Mouse (Mus musculus) olfactory bulb, adult 2 months (tissue): ENCODE results near the gene Lamb2. TPM values are rescaled to one million over a fixed set of nuclear protein-coding genes. Genes with fewer than 3 reads are reported as not detected.

Source experiments
- H3K27ac ChIP-seq: fragments of 200-500 bp; 2 replicates; pipeline ENCODE4 v1.5.1; 2012; ENCODE audit warnings: low read depth, low read length; ENCODE audit not compliant: insufficient read depth
- H3K4me1 ChIP-seq: fragments of 200-500 bp; 2 replicates; pipeline ENCODE4 v1.6.1; 2012; ENCODE audit warnings: low read length; ENCODE audit not compliant: control insufficient read depth, insufficient read depth
- H3K4me3 ChIP-seq: fragments of 200-500 bp; 2 replicates; pipeline ENCODE4 v1.5.1; 2012; ENCODE audit warnings: mild to moderate bottlenecking, low read depth, low read length, moderate library complexity; ENCODE audit not compliant: insufficient read depth
- CTCF ChIP-seq: fragments of 200-500 bp; IDR thresholded peaks from 2 replicates; pipeline ENCODE4 v1.5.1; 2012; ENCODE audit warnings: low read depth, mild to moderate bottlenecking, low read length, moderate library complexity; ENCODE audit not compliant: insufficient read depth
- POLR2A ChIP-seq: fragments of 200-500 bp; IDR thresholded peaks from 2 replicates; pipeline ENCODE4 v1.6.1; 2012; ENCODE audit warnings: mild to moderate bottlenecking, low read depth, low read length, moderate library complexity; ENCODE audit not compliant: insufficient read depth
- WGBS: fragments of 180-500 bp; shearing (Covaris S2); methylation state at CpG from one replicate; pipeline ENCODE4 v1.1.7; 2018; 5-methylcytosine and 5-hydroxymethylcytosine counted together
- polyA plus RNA-seq: library from polyadenylated mRNA; stranded (reverse); fragments of >200 nt; gene quantifications from 2 replicates; pipeline ENCODE4 v1.2.4, GENCODE M21; 2012; ENCODE audit warnings: low replicate concordance; ENCODE audit not compliant: missing spikeins, insufficient read depth, insufficient read length

The Lamb2 gene
- polyA plus RNA-seq, 1 experiment: not detected

DNA sequence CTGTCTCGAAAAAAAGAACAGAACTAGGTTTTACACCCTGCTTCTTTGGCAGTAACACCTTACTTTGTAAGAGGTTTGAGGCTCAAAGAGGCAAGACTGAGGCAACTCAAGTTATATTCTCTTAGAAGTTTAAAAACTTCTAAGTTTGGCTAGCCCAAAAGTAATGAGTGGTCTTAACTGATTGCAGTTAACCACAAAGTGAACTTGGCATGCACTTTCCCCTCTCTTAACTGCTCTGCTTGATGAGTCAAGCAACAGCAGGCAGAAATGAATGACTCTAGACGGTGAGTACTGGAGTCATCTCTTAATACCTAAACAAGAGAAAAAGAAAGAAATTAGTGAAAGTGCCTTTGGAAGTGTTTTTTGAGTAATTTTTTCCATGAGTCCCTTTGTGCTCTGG, 42.1 kb downstream of the Lamb2 start:
- WGBS: 44% methylated on average over 2 of the region's 2 CpGs
- Histone ChIP-seq H3K4me1 (no peaks in the 10 kb centered on the region), H3K27ac (no peak overlapping the region), H3K4me3 (no peak overlapping the region)
- no peak for TF ChIP-seq CTCF
- TF ChIP-seq POLR2A: no peak

- Histone ChIP-seq H3K4me3 (no peak overlapping the region), H3K4me1 (no peaks in the 10 kb centered on the region), H3K27ac (no peak overlapping the region)
- WGBS: 95% methylated on average over 4 of the region's 4 CpGs
- TF ChIP-seq POLR2A: no peak
- no peak for TF ChIP-seq CTCF
Measured at GRCm38 (mm10) chr9:108523341-108523740, 43.8 kb downstream of the Lamb2 start.

- 71% methylated on average over 3 of the region's 3 CpGs for WGBS
- Histone ChIP-seq H3K4me3 (no peak overlapping the region), H3K27ac (no peak overlapping the region), H3K4me1 (no peaks in the 10 kb centered on the region)
- no peak for TF ChIP-seq POLR2A
- TF ChIP-seq CTCF: no peak
Measured at GRCm38 (mm10) chr9:108525400-108525799, 45.9 kb downstream of the Lamb2 start.

DNA sequence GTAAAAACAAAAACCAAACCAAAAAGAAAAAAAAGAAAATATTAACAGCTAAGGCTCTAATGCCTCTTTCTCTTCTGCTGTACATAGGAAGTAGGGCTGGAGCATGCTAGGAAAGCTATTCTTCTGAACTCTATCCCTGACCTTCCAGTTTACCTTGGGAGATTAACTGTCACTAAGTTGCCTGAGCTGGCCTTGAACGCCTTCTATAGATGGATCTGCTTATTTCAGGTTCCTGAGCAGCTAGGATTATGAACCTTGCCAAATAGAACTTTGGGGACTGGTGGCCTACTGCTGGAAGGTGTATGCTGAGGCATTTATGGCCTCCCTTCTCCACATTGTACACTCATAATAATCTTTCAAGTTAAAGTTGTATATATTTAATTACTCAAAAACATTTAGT, 51.4 kb downstream of the Lamb2 start:
- 94% methylated on average over 1 of the region's 1 CpGs for WGBS
- no peaks in the 10 kb centered on the region for H3K4me1 ChIP-seq
- TF ChIP-seq POLR2A (no peak), CTCF (no peak)
- H3K27ac ChIP-seq: no peak overlapping the region
- H3K4me3 ChIP-seq: no peak overlapping the region

DNA sequence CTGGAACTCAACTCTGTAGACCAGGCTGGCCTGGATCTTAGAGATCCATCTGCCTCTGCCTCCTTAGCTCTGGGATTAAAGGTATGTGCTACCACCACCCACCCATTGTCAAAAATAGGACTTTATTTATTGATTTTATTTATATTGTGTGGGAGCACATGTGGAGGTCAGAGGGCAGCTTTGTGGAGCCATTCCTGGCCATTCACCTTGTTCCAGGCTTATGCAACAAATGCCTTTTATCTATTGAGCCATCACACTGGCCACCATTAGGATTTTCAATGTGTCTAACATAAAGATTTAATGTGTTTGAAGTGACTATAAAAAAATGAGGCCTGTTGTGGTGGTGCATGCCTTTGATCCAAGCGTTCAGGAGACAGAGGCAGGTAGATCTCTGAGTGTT, 52.0 kb downstream of the Lamb2 start:
- WGBS: 89% methylated on average over 1 of the region's 1 CpGs

More for the DNA sequence above, 52.0 kb downstream of the Lamb2 start:
- H3K27ac ChIP-seq: no peak overlapping the region
- H3K4me3 ChIP-seq: no peak overlapping the region
- no peaks in the 10 kb centered on the region for H3K4me1 ChIP-seq
- TF ChIP-seq POLR2A (no peak), CTCF (no peak)

Other genes starting within 250 kb of the Lamb2 start
- gene Dag1, start 215.8 kb upstream of the Lamb2 start, polyA plus RNA-seq: not detected in 2 replicates
- gene Nicn1, start 189.3 kb upstream of the Lamb2 start, polyA plus RNA-seq: not detected in 2 replicates
- not detected in 2 replicates for gene Amt, start 182.9 kb upstream of the Lamb2 start, polyA plus RNA-seq
- 187 and 421 TPM in 2 replicates for gene Rhoa, start 173.6 kb upstream of the Lamb2 start, polyA plus RNA-seq
- not detected in 2 replicates for gene Tcta, start 173.6 kb upstream of the Lamb2 start, polyA plus RNA-seq
- not detected in 2 replicates for gene Gpx1, start 140.8 kb upstream of the Lamb2 start, polyA plus RNA-seq
- gene Usp4, start 131.9 kb upstream of the Lamb2 start, polyA plus RNA-seq: not detected in 2 replicates
- not detected in 2 replicates for gene 1700102P08Rik, start 86.9 kb upstream of the Lamb2 start, polyA plus RNA-seq
- not detected in 2 replicates for gene Ccdc36, start 51.3 kb upstream of the Lamb2 start, polyA plus RNA-seq
- gene BC048562, start 43.3 kb upstream of the Lamb2 start, polyA plus RNA-seq: not detected in 2 replicates
- gene Ccdc71, start 19.2 kb upstream of the Lamb2 start, polyA plus RNA-seq: not detected in 2 replicates
- not detected in 2 replicates for gene Klhdc8b, start 18.2 kb upstream of the Lamb2 start, polyA plus RNA-seq
- 102 and 511 TPM in 2 replicates for gene Usp19, start 10.9 kb downstream of the Lamb2 start, polyA plus RNA-seq
- gene Qars, start 28.0 kb downstream of the Lamb2 start, polyA plus RNA-seq: not detected in 2 replicates
- gene Qrich1, start 37.1 kb downstream of the Lamb2 start, polyA plus RNA-seq: not detected in 2 replicates
- gene Impdh2, start 80.5 kb downstream of the Lamb2 start, polyA plus RNA-seq: not detected in 2 replicates
- gene Ndufaf3, start 87.7 kb downstream of the Lamb2 start, polyA plus RNA-seq: not detected in 2 replicates
- gene Dalrd3, start 90.2 kb downstream of the Lamb2 start, polyA plus RNA-seq: not detected in 2 replicates
- 73.0 TPM in 1 of 2 replicates, not detected in the other for gene Wdr6, start 99.0 kb downstream of the Lamb2 start, polyA plus RNA-seq
- not detected in 2 replicates for gene P4htm, start 117.9 kb downstream of the Lamb2 start, polyA plus RNA-seq
- gene Arih2, start 169.7 kb downstream of the Lamb2 start, polyA plus RNA-seq: not detected in 2 replicates
- not detected in 2 replicates for gene Slc25a20, start 182.4 kb downstream of the Lamb2 start, polyA plus RNA-seq
- not detected in 2 replicates for gene Prkar2a, start 209.6 kb downstream of the Lamb2 start, polyA plus RNA-seq